Mouse (Mus musculus): ENCODE measurements at regions not wholly inside any gene's neighbourhood (a gene's known extent, or its start where the extent isn't known, plus 50 kb on each side); places are given as distances from the start of the nearest gene placed in this dataset.

GRCm38 (mm10) chr14:46638516-46638915 lies 121.8 kb upstream of the Cdkn3 start:
- ATAC-seq (ENCODE audit: low FRiP score, low read depth) (no peak), DNase-seq (ENCODE audit: low spot score) (no peak)
- Histone ChIP-seq H3K4me1 (ENCODE audit: control insufficient read depth, insufficient read depth, low read length) (peaks cover 20% of the 10 kb centered on the region; the same call in 1 of the 2 replicates), H3K36me3 (ENCODE audit: control insufficient read depth, insufficient read depth, low read length) (no peaks in the 10 kb centered on the region), H3K4me3 (replicated peaks; ENCODE audit: low read length) (no peak overlapping the region), H3K27me3 (ENCODE audit: control insufficient read depth, insufficient read depth, low read length) (no peaks in the 10 kb centered on the region), H3K4me2 (replicated peaks; ENCODE audit: low read depth, low read length, severe bottlenecking) (no peak overlapping the region), H3K9me3 (ENCODE audit: control insufficient read depth, low read length) (no peaks in the 10 kb centered on the region), H3K9ac (ENCODE audit: low read depth, low read length, severe bottlenecking) (no peak overlapping the region), H3K27ac (replicated peaks; ENCODE audit: low read depth, low read length) (no peak overlapping the region)
- WGBS, result 83% methylated on average over 6 of the region's 6 CpGs
- TF ChIP-seq POLR2A (IDR thresholded peaks at IDR 0.05; ENCODE audit: borderline replicate concordance, extremely low read depth, insufficient read depth, insufficient read length), result no peak

- DNase-seq (ENCODE audit: low spot score), result no peak
- Histone ChIP-seq H3K36me3 (ENCODE audit: control insufficient read depth, insufficient read depth, low read length) (no peaks in the 10 kb centered on the region), H3K27ac (replicated peaks; ENCODE audit: low read depth, low read length) (no peak overlapping the region), H3K4me1 (ENCODE audit: control insufficient read depth, insufficient read depth, low read length) (peaks cover 20% of the 10 kb centered on the region; the same call in 1 of the 2 replicates), H3K4me2 (replicated peaks; ENCODE audit: low read depth, low read length, severe bottlenecking) (no peak overlapping the region), H3K27me3 (ENCODE audit: control insufficient read depth, insufficient read depth, low read length) (no peaks in the 10 kb centered on the region), H3K9me3 (ENCODE audit: control insufficient read depth, low read length) (no peaks in the 10 kb centered on the region), H3K9ac (ENCODE audit: low read depth, low read length, severe bottlenecking) (no peak overlapping the region), H3K4me3 (replicated peaks; ENCODE audit: low read length) (no peak overlapping the region)
- WGBS, result 87% methylated on average over 5 of the region's 5 CpGs
- TF ChIP-seq POLR2A (IDR thresholded peaks at IDR 0.05; ENCODE audit: borderline replicate concordance, extremely low read depth, insufficient read depth, insufficient read length), result no peak
- ATAC-seq (ENCODE audit: low FRiP score, low read depth), result no peak
Observed at GRCm38 (mm10) chr14:46637240-46637639, 123.1 kb upstream of the Cdkn3 start.

GRCm38 (mm10) chr14:46636364-46636763 lies 124.0 kb upstream of the Cdkn3 start:
- no peak overlapping the region for H3K4me3 ChIP-seq (replicated peaks; ENCODE audit: low read length)
- H3K27ac ChIP-seq (replicated peaks; ENCODE audit: low read depth, low read length), result no peak overlapping the region
- DNase-seq (ENCODE audit: low spot score), result no peak
- TF ChIP-seq POLR2A (IDR thresholded peaks at IDR 0.05; ENCODE audit: borderline replicate concordance, extremely low read depth, insufficient read depth, insufficient read length), result no peak
- H3K4me2 ChIP-seq (replicated peaks; ENCODE audit: low read depth, low read length, severe bottlenecking), result no peak overlapping the region
- 48% methylated on average over 6 of the region's 6 CpGs for WGBS
- no peaks in the 10 kb centered on the region for H3K9me3 ChIP-seq (ENCODE audit: control insufficient read depth, low read length)
- no peaks in the 10 kb centered on the region for H3K36me3 ChIP-seq (ENCODE audit: control insufficient read depth, insufficient read depth, low read length)
- peaks cover 20% of the 10 kb centered on the region; the same call in 1 of the 2 replicates for H3K4me1 ChIP-seq (ENCODE audit: control insufficient read depth, insufficient read depth, low read length)
- ATAC-seq (ENCODE audit: low FRiP score, low read depth), result no peak
- no peaks in the 10 kb centered on the region for H3K27me3 ChIP-seq (ENCODE audit: control insufficient read depth, insufficient read depth, low read length)
- H3K9ac ChIP-seq (ENCODE audit: low read depth, low read length, severe bottlenecking), result no peak overlapping the region

GRCm38 (mm10) chr14:46635322-46635721 lies 125.0 kb upstream of the Cdkn3 start:
- Histone ChIP-seq H3K27me3 (ENCODE audit: control insufficient read depth, insufficient read depth, low read length) (no peaks in the 10 kb centered on the region), H3K27ac (replicated peaks; ENCODE audit: low read depth, low read length) (no peak overlapping the region), H3K4me2 (replicated peaks; ENCODE audit: low read depth, low read length, severe bottlenecking) (no peak overlapping the region), H3K9ac (ENCODE audit: low read depth, low read length, severe bottlenecking) (no peak overlapping the region), H3K4me1 (ENCODE audit: control insufficient read depth, insufficient read depth, low read length) (peaks cover 20% of the 10 kb centered on the region; the same call in 1 of the 2 replicates), H3K9me3 (ENCODE audit: control insufficient read depth, low read length) (no peaks in the 10 kb centered on the region), H3K36me3 (ENCODE audit: control insufficient read depth, insufficient read depth, low read length) (no peaks in the 10 kb centered on the region), H3K4me3 (replicated peaks; ENCODE audit: low read length) (no peak overlapping the region)
- ATAC-seq (ENCODE audit: low FRiP score, low read depth) (no peak), DNase-seq (ENCODE audit: low spot score) (no peak)
- 82% methylated on average over 3 of the region's 3 CpGs for WGBS
- TF ChIP-seq POLR2A (IDR thresholded peaks at IDR 0.05; ENCODE audit: borderline replicate concordance, extremely low read depth, insufficient read depth, insufficient read length), result no peak

- no peak overlapping the region for H3K4me2 ChIP-seq (replicated peaks; ENCODE audit: low read depth, low read length, severe bottlenecking)
- H3K9me3 ChIP-seq (ENCODE audit: control insufficient read depth, low read length), result no peaks in the 10 kb centered on the region
- H3K27me3 ChIP-seq (ENCODE audit: control insufficient read depth, insufficient read depth, low read length), result no peaks in the 10 kb centered on the region
- TF ChIP-seq POLR2A (IDR thresholded peaks at IDR 0.05; ENCODE audit: borderline replicate concordance, extremely low read depth, insufficient read depth, insufficient read length), result no peak
- H3K4me1 ChIP-seq (ENCODE audit: control insufficient read depth, insufficient read depth, low read length), result peaks cover 20% of the 10 kb centered on the region; the same call in 1 of the 2 replicates
- ATAC-seq (ENCODE audit: low FRiP score, low read depth) (peak; percentile 37; the same call in 1 of the 2 replicates), DNase-seq (ENCODE audit: low spot score) (peak; percentile 44)
- H3K9ac ChIP-seq (ENCODE audit: low read depth, low read length, severe bottlenecking), result no peak overlapping the region
- no peak overlapping the region for H3K27ac ChIP-seq (replicated peaks; ENCODE audit: low read depth, low read length)
- WGBS, result 39% methylated on average over 12 of the region's 12 CpGs
- no peak overlapping the region for H3K4me3 ChIP-seq (replicated peaks; ENCODE audit: low read length)
- no peaks in the 10 kb centered on the region for H3K36me3 ChIP-seq (ENCODE audit: control insufficient read depth, insufficient read depth, low read length)
Observed at GRCm38 (mm10) chr14:46634656-46635244, 125.6 kb upstream of the Cdkn3 start.
